Mouse (Mus musculus) liver, embryonic 12.5 days (tissue): Measurements from ENCODE around the gene Wwox. TPM values are rescaled to one million over a fixed set of nuclear protein-coding genes. Genes with fewer than 3 reads are reported as not detected.

ENCODE experiments used
- ATAC-seq: fragments of 200-750 bp; cut with Nextera tagmentation; 2 replicates; pipeline ENCODE4 v1.8.0; 2017; ENCODE audit warnings: moderate number of reproducible peaks, mild to moderate bottlenecking, moderate library complexity
- H3K27ac ChIP-seq: fragments of 300-500 bp; sonication (generic); 2 replicates; pipeline ENCODE4 v1.5.1; 2016; ENCODE audit warnings: mild to moderate bottlenecking
- H3K27me3 ChIP-seq: fragments of 300-500 bp; sonication (generic); replicated peaks from 2 replicates; pipeline ENCODE4 v1.6.1; 2016; ENCODE audit warnings: mild to moderate bottlenecking, moderate library complexity
- H3K36me3 ChIP-seq: fragments of 300-500 bp; sonication (generic); 2 replicates; pipeline ENCODE4 v1.6.1; 2016; ENCODE audit warnings: mild to moderate bottlenecking, moderate library complexity
- H3K4me1 ChIP-seq: fragments of 300-500 bp; sonication (generic); 2 replicates; pipeline ENCODE4 v1.6.1; 2016
- H3K4me2 ChIP-seq: fragments of 300-500 bp; sonication (generic); 2 replicates; pipeline ENCODE4 v1.6.1; 2016; ENCODE audit warnings: mild to moderate bottlenecking, moderate library complexity
- H3K4me3 ChIP-seq: fragments of 300-500 bp; sonication (generic); 2 replicates; pipeline ENCODE4 v1.5.1; 2016; ENCODE audit warnings: mild to moderate bottlenecking, moderate library complexity
- H3K9ac ChIP-seq: fragments of 300-500 bp; sonication (generic); 2 replicates; pipeline ENCODE4 v1.6.1; 2016; ENCODE audit warnings: mild to moderate bottlenecking, moderate library complexity
- H3K9me3 ChIP-seq: fragments of 300-500 bp; sonication (generic); replicated peaks from 2 replicates; pipeline ENCODE4 v1.6.1; 2016; ENCODE audit warnings: mild to moderate bottlenecking, moderate library complexity
- WGBS: fragments of 180-500 bp; shearing (Covaris S2); methylation state at CpG from one replicate; pipeline ENCODE4 v1.1.7; 2016; ENCODE audit not compliant: insufficient replicate concordance; 5-methylcytosine and 5-hydroxymethylcytosine counted together
- polyA plus RNA-seq: library from polyadenylated mRNA; unstranded; fragments of >200 nt; fragmentation: Nextera tagmentation; extraction: Ambion mirVana; gene quantifications from 2 replicates; pipeline ENCODE4 v1.2.1, GENCODE M21; 2016

Wwox gene
- polyA plus RNA-seq, 1 experiment from 2014 or later, result 5.2 TPM

GRCm38 (mm10) chr8:115374957-115375356 is 935.5 kb downstream of the Wwox start:
- Histone ChIP-seq H3K4me1 (no peaks in the 10 kb centered on the region), H3K9me3 (no peaks in the 10 kb centered on the region), H3K9ac (no peak overlapping the region), H3K27ac (no peak overlapping the region), H3K4me3 (no peak overlapping the region), H3K4me2 (no peak overlapping the region), H3K27me3 (no peaks in the 10 kb centered on the region), H3K36me3 (no peaks in the 10 kb centered on the region)
- 56% methylated on average over 4 of the region's 4 CpGs for WGBS
- no peak for ATAC-seq

DNA sequence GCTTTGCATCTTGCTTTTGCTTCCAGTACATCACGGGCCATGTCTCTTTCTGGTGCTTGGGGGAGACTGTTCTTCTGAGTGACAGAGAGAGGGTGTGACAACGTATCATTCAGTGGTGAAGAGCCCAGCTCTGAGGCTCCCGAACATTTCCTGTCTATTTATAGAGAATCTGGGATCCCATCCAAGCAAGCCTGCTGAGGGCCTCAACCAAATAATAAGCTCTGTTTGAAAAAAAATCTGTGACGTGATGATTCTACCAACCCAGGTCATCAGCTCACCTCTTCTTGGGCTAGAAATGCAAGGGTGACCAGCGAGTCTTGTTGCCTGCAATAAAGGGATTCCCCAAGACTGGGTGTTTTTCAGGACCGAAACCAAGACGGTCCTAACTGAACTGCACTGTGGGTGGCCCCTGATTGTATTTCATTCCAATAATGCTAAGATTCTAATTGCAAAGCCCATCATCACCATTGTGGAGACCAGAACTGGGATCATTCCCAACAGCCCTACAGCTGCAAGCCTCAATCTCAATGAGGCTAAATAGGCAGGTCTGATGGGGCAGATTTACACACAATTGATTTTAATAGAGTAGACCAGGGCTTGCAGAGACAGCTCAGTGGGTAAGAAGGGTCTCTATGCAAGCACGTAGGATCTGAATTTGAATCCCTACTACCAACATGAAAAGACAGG is 936.0 kb downstream of the Wwox start:
- Histone ChIP-seq H3K9me3 (no peaks in the 10 kb centered on the region), H3K4me2 (no peak overlapping the region), H3K36me3 (no peaks in the 10 kb centered on the region), H3K4me3 (no peak overlapping the region), H3K27ac (no peak overlapping the region), H3K27me3 (no peaks in the 10 kb centered on the region), H3K9ac (no peak overlapping the region), H3K4me1 (no peaks in the 10 kb centered on the region)
- ATAC-seq, result no peak
- WGBS, result 61% methylated on average over 8 of the region's 8 CpGs

- Histone ChIP-seq H3K4me1 (no peaks in the 10 kb centered on the region), H3K4me3 (no peak overlapping the region), H3K4me2 (no peak overlapping the region), H3K27ac (no peak overlapping the region), H3K27me3 (no peaks in the 10 kb centered on the region), H3K36me3 (no peaks in the 10 kb centered on the region), H3K9me3 (no peaks in the 10 kb centered on the region), H3K9ac (no peak overlapping the region)
- 45% methylated on average over 4 of the region's 4 CpGs for WGBS
- no peak for ATAC-seq
These were observed 937.9 kb downstream of the Wwox start for GRCm38 (mm10) chr8:115377321-115377720.

GRCm38 (mm10) chr8:115380017-115380416 is 940.6 kb downstream of the Wwox start:
- Histone ChIP-seq H3K9ac (no peak overlapping the region), H3K4me1 (no peaks in the 10 kb centered on the region), H3K4me3 (no peak overlapping the region), H3K27me3 (no peaks in the 10 kb centered on the region), H3K36me3 (no peaks in the 10 kb centered on the region), H3K4me2 (no peak overlapping the region), H3K27ac (no peak overlapping the region), H3K9me3 (no peaks in the 10 kb centered on the region)
- ATAC-seq, result no peak
- WGBS, result 45% methylated on average over 4 of the region's 4 CpGs

GRCm38 (mm10) chr8:115390921-115391504 is 951.6 kb downstream of the Wwox start:
- H3K4me3 ChIP-seq, result no peak overlapping the region
- H3K36me3 ChIP-seq, result no peaks in the 10 kb centered on the region
- H3K4me2 ChIP-seq, result no peak overlapping the region
- ATAC-seq, result no peak
- WGBS, result 59% methylated on average over 5 of the region's 5 CpGs
- H3K9ac ChIP-seq, result no peak overlapping the region
- H3K27me3 ChIP-seq, result no peaks in the 10 kb centered on the region
- no peak overlapping the region for H3K27ac ChIP-seq
- H3K9me3 ChIP-seq, result no peaks in the 10 kb centered on the region
- H3K4me1 ChIP-seq, result no peaks in the 10 kb centered on the region

GRCm38 (mm10) chr8:115395840-115396239 is 956.4 kb downstream of the Wwox start:
- Histone ChIP-seq H3K4me2 (no peak overlapping the region), H3K27ac (no peak overlapping the region), H3K9ac (no peak overlapping the region), H3K4me1 (no peaks in the 10 kb centered on the region), H3K27me3 (no peaks in the 10 kb centered on the region), H3K36me3 (no peaks in the 10 kb centered on the region), H3K9me3 (no peaks in the 10 kb centered on the region), H3K4me3 (no peak overlapping the region)
- ATAC-seq, result no peak
- WGBS, result 53% methylated on average over 5 of the region's 5 CpGs

DNA sequence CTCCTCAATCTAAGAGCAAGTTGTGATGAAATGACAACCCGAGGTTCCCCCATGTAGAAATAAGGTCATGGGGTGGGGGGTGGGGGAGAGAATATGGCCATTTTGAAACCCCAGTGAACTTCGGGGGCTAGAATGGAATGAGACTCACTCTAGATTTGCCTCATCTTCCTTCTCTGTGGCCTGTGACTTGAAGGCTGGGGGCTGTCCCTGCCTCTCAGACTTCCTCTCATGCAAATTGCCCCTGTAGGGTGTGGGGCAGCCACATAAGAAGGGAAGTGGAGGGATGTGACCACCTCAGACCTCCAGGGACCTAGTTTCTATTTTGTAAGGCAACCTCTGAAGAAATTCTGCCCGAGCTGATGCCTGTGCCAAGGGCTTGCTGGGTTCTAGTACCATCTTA is 958.5 kb downstream of the Wwox start:
- ATAC-seq, result no peak
- no peaks in the 10 kb centered on the region for H3K36me3 ChIP-seq
- no peaks in the 10 kb centered on the region for H3K9me3 ChIP-seq
- H3K4me1 ChIP-seq, result no peaks in the 10 kb centered on the region
- H3K27ac ChIP-seq, result no peak overlapping the region
- WGBS, result 34% methylated on average over 3 of the region's 3 CpGs
- no peaks in the 10 kb centered on the region; the same call in 1 of the 2 replicates for H3K27me3 ChIP-seq
- no peak overlapping the region for H3K9ac ChIP-seq
- no peak overlapping the region for H3K4me2 ChIP-seq
- H3K4me3 ChIP-seq, result no peak overlapping the region

DNA sequence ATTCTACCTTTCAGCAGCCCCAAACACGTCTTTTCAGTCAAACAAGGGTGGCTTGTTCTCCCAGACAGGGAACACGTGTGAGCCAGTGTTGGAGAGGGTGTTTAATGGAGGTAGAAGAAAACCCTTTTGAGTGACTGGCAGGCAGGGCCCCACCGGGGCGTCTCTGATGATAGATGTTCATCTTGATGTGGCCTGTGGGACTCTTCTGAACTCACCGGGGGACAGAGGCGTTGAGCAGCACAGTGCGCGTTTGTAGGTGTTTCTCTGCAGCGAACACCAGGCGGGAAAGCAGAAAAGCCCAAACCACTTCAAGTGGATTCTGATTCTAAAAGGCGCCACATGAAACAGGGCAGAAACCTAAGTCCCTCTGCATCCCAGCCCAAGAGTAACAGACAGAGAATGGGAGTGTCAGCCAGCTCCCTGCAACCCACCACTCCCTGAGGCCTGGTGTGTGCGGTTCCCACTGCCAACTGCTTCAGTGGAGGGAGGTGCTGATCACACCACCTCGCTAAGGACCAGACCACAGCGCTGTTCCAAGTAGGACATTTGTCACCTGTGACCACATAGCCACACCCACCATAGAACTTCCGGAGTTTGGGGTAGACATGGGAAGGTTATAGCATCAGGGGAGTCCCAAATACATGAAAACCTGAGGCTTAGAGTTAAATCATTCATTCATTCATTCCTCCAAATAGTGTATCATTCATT is 960.7 kb downstream of the Wwox start:
- no peaks in the 10 kb centered on the region for H3K9me3 ChIP-seq
- H3K4me2 ChIP-seq, result no peak overlapping the region
- H3K9ac ChIP-seq, result no peak overlapping the region
- H3K36me3 ChIP-seq, result no peaks in the 10 kb centered on the region
- no peak overlapping the region for H3K27ac ChIP-seq
- 68% methylated on average over 15 of the region's 15 CpGs for WGBS
- no peak overlapping the region for H3K4me3 ChIP-seq
- H3K4me1 ChIP-seq, result no peaks in the 10 kb centered on the region
- H3K27me3 ChIP-seq, result no peaks in the 10 kb centered on the region; the same call in 1 of the 2 replicates
- ATAC-seq, result no peak

Other genes with a start within 250 kb of the Wwox start
- 0.14 and 0.33 TPM in 2 replicates for gene Vat1l, start 234.0 kb upstream of the Wwox start, polyA plus RNA-seq
- not detected in 2 replicates for gene Clec3a, start 21.6 kb upstream of the Wwox start, polyA plus RNA-seq